Mouse (Mus musculus) colon, adult 2 months (tissue): ENCODE results near the gene Actrt3. TPM values are rescaled to one million over a fixed set of nuclear protein-coding genes. Genes with fewer than 3 reads are reported as not detected.

Source experiments
- polyA plus RNA-seq: library from polyadenylated mRNA; depleted of rRNA; stranded (reverse); fragments of >200 nt; gene quantifications from 2 replicates; pipeline ENCODE4 v1.2.3, GENCODE M21; 2012; rRNA removed

Actrt3 gene
- polyA plus RNA-seq = 0.09 TPM in 1 of 2 replicates, not detected in the other

DNA sequence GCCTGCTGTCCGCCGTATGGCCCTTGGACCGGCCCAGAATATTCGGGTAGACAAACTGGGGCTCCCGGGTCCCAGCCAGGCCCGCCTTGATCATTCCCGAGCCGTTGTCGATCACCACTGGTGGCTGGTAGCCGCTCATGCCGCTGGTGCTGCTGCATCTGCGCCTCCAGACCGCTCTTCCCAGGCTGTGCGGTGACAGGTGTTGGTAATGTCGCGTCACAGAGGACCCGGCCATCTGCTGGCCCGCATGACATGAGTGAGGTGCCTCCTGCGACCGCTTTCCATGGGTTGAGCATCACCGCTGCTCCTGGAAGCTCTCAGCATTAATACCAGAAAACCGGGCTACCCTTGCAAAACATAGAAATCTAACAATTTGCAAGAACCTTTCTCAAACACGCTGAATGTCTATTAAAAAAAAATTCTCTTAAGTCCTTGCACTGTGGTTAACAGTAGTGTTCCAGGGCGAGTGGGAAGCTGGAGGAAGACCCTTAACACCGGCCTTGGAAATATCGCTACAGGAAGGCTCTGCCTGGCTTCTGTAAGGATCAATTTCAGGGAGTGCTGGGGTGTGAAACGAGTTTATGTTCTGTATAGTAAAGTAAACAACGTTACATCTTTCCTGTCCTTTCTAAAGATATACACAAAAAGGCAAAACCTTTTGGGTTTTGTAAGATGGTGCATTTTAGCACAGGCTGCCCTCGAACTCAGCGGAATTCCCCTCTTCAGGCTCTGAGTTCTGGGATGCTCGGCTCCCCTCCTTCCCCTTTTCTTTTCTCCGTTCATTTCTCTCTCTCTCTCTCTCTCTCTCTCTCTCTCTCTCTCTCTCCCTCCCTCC, at the start of gene Actrt3:
TSS of gene Actrt3 (minus strand) at position 229 of the 835 bp plus-strand sequence.

DNA sequence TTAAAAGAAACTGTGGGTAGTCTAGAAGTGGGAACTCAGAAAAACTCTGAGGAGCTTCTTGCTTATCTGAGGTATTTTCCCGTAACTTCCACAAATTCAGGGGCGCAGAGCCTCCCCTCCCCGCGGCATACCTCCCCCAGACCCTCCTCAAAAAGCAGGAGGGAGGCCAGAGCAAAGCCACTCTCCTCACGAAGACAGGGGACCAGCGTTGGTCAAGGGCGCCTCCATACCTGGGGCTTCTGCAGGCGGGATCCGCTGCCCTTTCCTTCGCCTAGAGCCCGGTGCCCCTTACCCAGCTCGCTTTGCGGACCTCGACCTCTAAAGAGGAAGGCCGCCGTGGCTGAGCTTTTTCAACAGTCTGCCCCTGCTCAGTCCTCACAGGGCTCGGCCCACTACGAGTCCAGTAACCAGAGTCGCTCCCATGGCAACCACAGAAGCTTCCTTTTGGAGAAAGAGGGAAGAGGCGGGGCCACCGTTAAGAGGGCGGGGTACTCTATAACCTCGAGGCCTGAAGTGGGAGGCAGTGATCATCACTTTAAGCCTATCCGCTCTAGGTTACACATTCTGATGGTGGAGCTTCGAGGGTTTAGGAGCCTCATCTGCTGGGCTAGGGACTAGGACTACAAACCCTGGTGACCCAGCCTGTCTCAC, 47.8 kb upstream of the Actrt3 start, which contains the start of gene Lrrc34:
TSS of gene Lrrc34 (minus strand) at position 430 of the 651 bp plus-strand sequence.

GRCm38 (mm10) chr3:30644207-30644606, 44.5 kb upstream of the Actrt3 start, which contains the start of gene Lrriq4:
Gene Lrriq4 (plus strand): TSS chr3:30644507.

GRCm38 (mm10) chr3:30602065-30602739, 2.5 kb upstream of the Actrt3 start, which contains the start of gene Mynn:
Gene Mynn (plus strand): TSS chr3:30602065.

GRCm38 (mm10) chr3:30547908-30548307, 51.8 kb downstream of the Actrt3 start, which contains the start of gene Mecom:
Gene Mecom (minus strand): TSS chr3:30548008.

Other genes with a start within 250 kb of the Actrt3 start
- gene Mecom, start 51.9 kb downstream of the Actrt3 start, polyA plus RNA-seq = 14.3 and 15.9 TPM in 2 replicates
- 4.5 and 7.5 TPM in 2 replicates for gene Mynn, start 2.1 kb upstream of the Actrt3 start, polyA plus RNA-seq
- gene Lrriq4, start 44.6 kb upstream of the Actrt3 start, polyA plus RNA-seq = not detected in 2 replicates
- not detected in 2 replicates for gene Lrrc34, start 47.9 kb upstream of the Actrt3 start, polyA plus RNA-seq
- gene Lrrc31, start 99.9 kb upstream of the Actrt3 start, polyA plus RNA-seq = 7.1 and 8.2 TPM in 2 replicates
- gene Samd7, start 146.4 kb upstream of the Actrt3 start, polyA plus RNA-seq = not detected in 2 replicates
- gene Sec62, start 192.9 kb upstream of the Actrt3 start, polyA plus RNA-seq = 6.2 TPM in 2 replicates